Mouse (Mus musculus) MEL (cell line): ENCODE results near the gene Nptn. TPM values are rescaled to one million over a fixed set of nuclear protein-coding genes. Genes with fewer than 3 reads are reported as not detected.

Source experiments
- DNase-seq: peaks from one replicate; pipeline ENCODE4 v3.0.0; 2011; ENCODE audit warnings: low read depth, low spot score
- H3K27ac ChIP-seq: 2 replicates; pipeline ENCODE4 v1.5.1; 2012; ENCODE audit warnings: low read depth, mild to moderate bottlenecking, control low read depth, low read length, moderate library complexity; ENCODE audit not compliant: control insufficient read depth
- H3K27me3 ChIP-seq, 2 experiments: fragments of 150-350 bp in 1 of 2; sonication (generic) in 1 of 2; 2 replicates each; pipeline ENCODE4 v1.6.1; 2012; ENCODE audit warnings: low read length in 2 of 2, mild to moderate bottlenecking in 2 of 2, improper control_type of control experiment in 1 of 2, moderate library complexity in 1 of 2; ENCODE audit not compliant: insufficient read depth in 2 of 2, control insufficient read depth in 1 of 2
- H3K36me3 ChIP-seq, 2 experiments: 2 replicates each; pipeline ENCODE4 v1.6.1; 2012 to 2014; ENCODE audit warnings: low read length in 2 of 2, improper control_type of control experiment in 1 of 2, inconsistent platforms in 1 of 2, mild to moderate bottlenecking in 1 of 2; ENCODE audit not compliant: insufficient read depth in 2 of 2, control insufficient read depth in 1 of 2
- H3K4me1 ChIP-seq, 2 experiments: fragments of 150-350 bp in 1 of 2; sonication (generic) in 1 of 2; 2 replicates each; pipeline ENCODE4 v1.6.1; 2012; ENCODE audit warnings: low read length in 2 of 2, improper control_type of control experiment in 1 of 2, mild to moderate bottlenecking in 1 of 2; ENCODE audit not compliant: insufficient read depth in 2 of 2, control insufficient read depth in 1 of 2
- H3K4me3 ChIP-seq, 2 experiments: fragments of 150-350 bp in 1 of 2; sonication (generic) in 1 of 2; 2 replicates each; pipeline ENCODE4 v1.5.1; 2012; ENCODE audit warnings: low read depth in 2 of 2, low read length in 2 of 2, mild to moderate bottlenecking in 2 of 2, moderate library complexity in 2 of 2, control low read depth in 1 of 2, improper control_type of control experiment in 1 of 2; ENCODE audit not compliant: control insufficient read depth in 1 of 2, insufficient read depth in 1 of 2
- H3K79me2 ChIP-seq: 2 replicates; pipeline ENCODE4 v1.6.1; 2012; ENCODE audit warnings: mild to moderate bottlenecking, low read length, moderate library complexity; ENCODE audit not compliant: control insufficient read depth, poor library complexity, insufficient read depth
- H3K9ac ChIP-seq: 2 replicates; pipeline ENCODE4 v1.6.1; 2012; ENCODE audit warnings: low read depth, mild to moderate bottlenecking, control low read depth, low read length, moderate library complexity; ENCODE audit not compliant: control insufficient read depth, poor library complexity, severe bottlenecking
- H3K9me3 ChIP-seq: fragments of 150-350 bp; sonication (generic); replicated peaks from 2 replicates; pipeline ENCODE4 v1.6.1; 2012; ENCODE audit warnings: mild to moderate bottlenecking, low read length, improper control_type of control experiment, moderate library complexity; ENCODE audit not compliant: insufficient read depth
- CHD2 ChIP-seq: IDR thresholded peaks from 2 replicates; pipeline ENCODE4 v1.6.1; 2011; ENCODE audit warnings: low read length, improper control_type of control experiment
- E2F4 ChIP-seq: IDR thresholded peaks from 2 replicates; pipeline ENCODE4 v1.6.1; 2011; ENCODE audit warnings: low read depth, low read length, improper control_type of control experiment, borderline replicate concordance
- ELF1 ChIP-seq: IDR thresholded peaks from 2 replicates; pipeline ENCODE4 v1.6.1; 2014; ENCODE audit warnings: low read depth, mild to moderate bottlenecking, inconsistent platforms, low read length, improper control_type of control experiment, moderate library complexity
- EP300 ChIP-seq, 2 experiments: IDR thresholded peaks; 2 replicates each; pipeline ENCODE4 v1.6.1; 2011; ENCODE audit warnings: improper control_type of control experiment in 2 of 2, low read length in 2 of 2, low read depth in 1 of 2, mild to moderate bottlenecking in 1 of 2
- ETS1 ChIP-seq: IDR thresholded peaks from 2 replicates; pipeline ENCODE4 v1.6.1; 2012; ENCODE audit warnings: low read depth, mild to moderate bottlenecking, inconsistent platforms, low read length, improper control_type of control experiment, moderate library complexity
- GABPA ChIP-seq: IDR thresholded peaks from 2 replicates; pipeline ENCODE4 v1.6.1; 2012; ENCODE audit warnings: low read depth, mild to moderate bottlenecking, inconsistent platforms, low read length, improper control_type of control experiment, moderate library complexity
- GATA1 ChIP-seq: IDR thresholded peaks from 2 replicates; pipeline ENCODE4 v1.6.1; 2011; ENCODE audit warnings: low read depth, low read length, improper control_type of control experiment
- JUND ChIP-seq: IDR thresholded peaks from 2 replicates; pipeline ENCODE4 v1.6.1; 2011; ENCODE audit warnings: low read depth, mild to moderate bottlenecking, improper control_type of control experiment, low read length
- KAT2A ChIP-seq: conservative IDR thresholded peaks from 2 replicates; pipeline ENCODE4 v1.6.1; 2012; ENCODE audit warnings: low read depth, low read length, improper control_type of control experiment, inconsistent platforms
- MAZ ChIP-seq: IDR thresholded peaks from 2 replicates; pipeline ENCODE4 v1.6.1; 2012; ENCODE audit warnings: low read depth, mild to moderate bottlenecking, inconsistent platforms, low read length, improper control_type of control experiment
- MEF2A ChIP-seq: IDR thresholded peaks from 2 replicates; pipeline ENCODE4 v1.6.1; 2014; ENCODE audit warnings: low read depth, mild to moderate bottlenecking, inconsistent platforms, low read length, improper control_type of control experiment; ENCODE audit not compliant: poor library complexity, insufficient replicate concordance, severe bottlenecking; ENCODE audit errors: extremely low read depth
- MXI1 ChIP-seq: IDR thresholded peaks from 2 replicates; pipeline ENCODE4 v1.6.1; 2011; ENCODE audit warnings: mild to moderate bottlenecking, low read depth, low read length, improper control_type of control experiment
- MYB ChIP-seq: IDR thresholded peaks from 2 replicates; pipeline ENCODE4 v1.6.1; 2011; ENCODE audit warnings: mild to moderate bottlenecking, low read depth, low read length, improper control_type of control experiment
- MYC ChIP-seq: IDR thresholded peaks from 2 replicates; pipeline ENCODE4 v1.6.1; 2011; ENCODE audit warnings: low read depth, mild to moderate bottlenecking, low read length, improper control_type of control experiment, moderate library complexity
- NRF1 ChIP-seq: IDR thresholded peaks from 2 replicates; pipeline ENCODE4 v1.6.1; 2014; ENCODE audit warnings: low read depth, mild to moderate bottlenecking, inconsistent platforms, low read length, improper control_type of control experiment, moderate library complexity; ENCODE audit not compliant: poor library complexity, insufficient read depth, severe bottlenecking
- POLR2A ChIP-seq, 2 experiments: IDR thresholded peaks; 2 replicates each; pipeline ENCODE4 v1.6.1; 2011 to 2012; ENCODE audit warnings: low read length in 2 of 2, mild to moderate bottlenecking in 2 of 2, control low read depth in 1 of 2, improper control_type of control experiment in 1 of 2, low read depth in 1 of 2, moderate library complexity in 1 of 2; ENCODE audit not compliant: control insufficient read depth in 1 of 2, insufficient read depth in 1 of 2, poor library complexity in 1 of 2
- POLR2AphosphoS5 ChIP-seq: IDR thresholded peaks from 2 replicates; pipeline ENCODE4 v1.6.1; 2012; ENCODE audit warnings: low read depth, borderline replicate concordance, mild to moderate bottlenecking, inconsistent platforms, low read length, moderate library complexity, mixed read lengths
- RAD21 ChIP-seq: IDR thresholded peaks from 2 replicates; pipeline ENCODE4 v1.6.1; 2011; ENCODE audit warnings: mild to moderate bottlenecking, low read depth, low read length, improper control_type of control experiment
- RCOR1 ChIP-seq: IDR thresholded peaks from 2 replicates; pipeline ENCODE4 v1.6.1; 2012; ENCODE audit warnings: low read depth, mild to moderate bottlenecking, inconsistent platforms, low read length, improper control_type of control experiment
- SIN3A ChIP-seq: IDR thresholded peaks from 2 replicates; pipeline ENCODE4 v1.6.1; 2012; ENCODE audit warnings: low read length, improper control_type of control experiment, inconsistent platforms
- TAL1 ChIP-seq: IDR thresholded peaks from 2 replicates; pipeline ENCODE4 v1.6.1; 2012; ENCODE audit warnings: mild to moderate bottlenecking, inconsistent platforms, low read length, moderate library complexity, mixed read lengths
- UBTF ChIP-seq: IDR thresholded peaks from 2 replicates; pipeline ENCODE4 v1.6.1; 2012; ENCODE audit warnings: low read depth, mild to moderate bottlenecking, inconsistent platforms, low read length, improper control_type of control experiment, moderate library complexity, borderline replicate concordance; ENCODE audit not compliant: insufficient read depth
- USF1 ChIP-seq: IDR thresholded peaks from 2 replicates; pipeline ENCODE4 v1.6.1; 2014; ENCODE audit warnings: low read depth, mild to moderate bottlenecking, inconsistent platforms, low read length, improper control_type of control experiment, moderate library complexity
- ZC3H11A ChIP-seq: IDR thresholded peaks from 2 replicates; pipeline ENCODE4 v1.6.1; 2012; ENCODE audit warnings: low read depth, mild to moderate bottlenecking, inconsistent platforms, low read length, improper control_type of control experiment
- ZMIZ1 ChIP-seq: IDR thresholded peaks from 2 replicates; pipeline ENCODE4 v1.6.1; 2012; ENCODE audit warnings: low read depth, mild to moderate bottlenecking, inconsistent platforms, low read length, improper control_type of control experiment, moderate library complexity
- ZNF384 ChIP-seq: IDR thresholded peaks from 2 replicates; pipeline ENCODE4 v1.6.1; 2012; ENCODE audit warnings: low read depth, mild to moderate bottlenecking, inconsistent platforms, low read length, improper control_type of control experiment
- polyA plus RNA-seq, 2 experiments: library from polyadenylated mRNA; stranded (reverse) in 1 of 2; unstranded in 1 of 2; fragments of >175 nt in 1 of 2; fragments of >200 nt in 1 of 2; gene quantifications; 2 replicates each; pipeline versions ENCODE4 v1.2.1 to v1.2.4; 2012; ENCODE audit warnings: low replicate concordance in 2 of 2, low read depth in 1 of 2; ENCODE audit not compliant: insufficient read length in 2 of 2, insufficient read depth in 1 of 2, missing spikeins in 1 of 2
- total RNA-seq: library from RNA; depleted of rRNA; stranded (reverse); fragments of 300-350 nt; gene quantifications from 2 replicates; pipeline ENCODE4 v1.2.3, GENCODE M21; 2012

The Nptn gene
- total and polyA plus RNA-seq, 3 experiments: 71.4 to 199 TPM; not detected in 1

- DNase-seq: no peak
- TF ChIP-seq CHD2 (no peak), MEF2A (no peak), POLR2AphosphoS5 (no peak), E2F4 (no peak), RCOR1 (no peak), SIN3A (no peak), JUND (no peak), MYB (no peak), MAZ (no peak), ZC3H11A (no peak), ELF1 (no peak), POLR2A (IDR thresholded peaks at IDR 0.05; ENCODE audit: control insufficient read depth in 1 of 2, insufficient read depth in 1 of 2, low read depth in 1 of 2, low read length in 2 of 2, poor library complexity in 1 of 2) (no peak), ETS1 (no peak), MXI1 (no peak), EP300 (IDR thresholded peaks at IDR 0.05; ENCODE audit: low read depth in 1 of 2, low read length in 2 of 2) (no peak), GABPA (no peak)
- H3K79me2 ChIP-seq: peaks cover 1% of the 10 kb centered on the region; the same call in 1 of the 2 replicates
- no peak overlapping the region for H3K27ac ChIP-seq
- H3K4me1 ChIP-seq: peaks cover 0 to 3% of the 10 kb centered on the region in 2 experiments; a peak in 2 of 4 replicates
- no peaks in the 10 kb centered on the region for H3K36me3 ChIP-seq
- H3K4me3 ChIP-seq: no peak overlapping the region
- H3K9ac ChIP-seq: no peak overlapping the region
- no peaks in the 10 kb centered on the region for H3K27me3 ChIP-seq
- H3K9me3 ChIP-seq: no peaks in the 10 kb centered on the region
Measured at GRCm38 (mm10) chr9:58682106-58682505, 100.1 kb downstream of the Nptn start.

- no peaks in the 10 kb centered on the region for H3K27me3 ChIP-seq
Measured at GRCm38 (mm10) chr9:58683372-58683771, 101.3 kb downstream of the Nptn start.

More at GRCm38 (mm10) chr9:58683372-58683771, 101.3 kb downstream of the Nptn start:
- H3K9me3 ChIP-seq: no peaks in the 10 kb centered on the region
- no peak for DNase-seq
- no peak overlapping the region for H3K4me3 ChIP-seq
- no peak for TF ChIP-seq GATA1
- no peak for TF ChIP-seq MYB
- TF ChIP-seq TAL1: no peak
- no peak for TF ChIP-seq MEF2A
- TF ChIP-seq ZMIZ1: no peak
- TF ChIP-seq ZC3H11A: no peak
- no peak for TF ChIP-seq UBTF
- TF ChIP-seq MXI1: no peak
- no peak for TF ChIP-seq ETS1
- TF ChIP-seq GABPA: no peak
- TF ChIP-seq ZNF384: no peak
- TF ChIP-seq KAT2A: no peak
- TF ChIP-seq MYC: no peak
- TF ChIP-seq MAZ: no peak
- TF ChIP-seq NRF1: no peak
- TF ChIP-seq USF1: no peak
- no peak for TF ChIP-seq ELF1
- TF ChIP-seq RAD21: no peak
- H3K27ac ChIP-seq: no peak overlapping the region
- H3K36me3 ChIP-seq: no peaks in the 10 kb centered on the region
- peaks cover 0 to 3% of the 10 kb centered on the region in 2 experiments; a peak in 2 of 4 replicates for H3K4me1 ChIP-seq
- H3K9ac ChIP-seq: no peak overlapping the region
- H3K79me2 ChIP-seq: no peaks in the 10 kb centered on the region
